Mouse (Mus musculus): ENCODE data around the gene Polr3gl.
A peak's percentile ranks its signal among the peaks of the same experiment; 100 is the strongest.
"Not testable (repeated sequence)": the region's sequence is repeated elsewhere in the genome, so short reads cannot be mapped to it uniquely, and the experiment has no call there.

Gene Polr3gl

GRCm38 (mm10) chr3:96593790-96594560 lies at the start of gene Polr3gl:
Polr3gl (minus strand) TSS chr3:96594181.
- DNase-seq (ENCODE audit: extremely low read depth, low read depth, low spot score), result no peak

- DNase-seq (ENCODE audit: extremely low read depth, low read depth, low spot score), result no peak
Observed at GRCm38 (mm10) chr3:96639219-96639618, 45.2 kb upstream of the Polr3gl start.

DNA sequence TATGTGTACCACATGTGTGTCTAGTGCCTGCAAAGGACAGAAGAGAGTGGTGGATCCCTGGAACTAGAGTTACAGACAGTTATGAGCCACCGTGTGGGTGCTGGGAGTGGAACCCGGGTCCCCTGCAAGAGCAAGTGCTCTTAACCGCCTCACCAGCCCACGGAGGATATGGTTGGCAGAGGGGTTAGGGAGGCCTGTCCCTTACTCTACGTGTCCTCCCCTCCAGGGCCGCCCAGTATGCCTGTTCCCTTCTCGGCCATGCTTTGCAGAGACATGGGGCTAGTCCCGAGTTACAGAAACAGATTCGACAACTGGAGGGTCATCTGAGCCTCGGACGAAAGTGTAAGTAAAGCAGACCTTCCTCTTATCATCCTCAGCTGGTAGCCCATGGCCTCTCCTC lies 42.5 kb upstream of the Polr3gl start:
- DNase-seq (ENCODE audit: extremely low read depth, low read depth, low spot score), result no peak

GRCm38 (mm10) chr3:96635906-96636305 lies 41.9 kb upstream of the Polr3gl start:
- DNase-seq (ENCODE audit: extremely low read depth, low read depth, low spot score), result no peak

- DNase-seq (ENCODE audit: extremely low read depth, low read depth, low spot score), result peak; percentile 26
Observed at GRCm38 (mm10) chr3:96634928-96635879, 41.2 kb upstream of the Polr3gl start, which contains the start of the genes Pex11b and Gm42957. Pex11b (plus strand) TSS chr3:96635376. Gm42957 (plus strand) TSS chr3:96635474.

DNA sequence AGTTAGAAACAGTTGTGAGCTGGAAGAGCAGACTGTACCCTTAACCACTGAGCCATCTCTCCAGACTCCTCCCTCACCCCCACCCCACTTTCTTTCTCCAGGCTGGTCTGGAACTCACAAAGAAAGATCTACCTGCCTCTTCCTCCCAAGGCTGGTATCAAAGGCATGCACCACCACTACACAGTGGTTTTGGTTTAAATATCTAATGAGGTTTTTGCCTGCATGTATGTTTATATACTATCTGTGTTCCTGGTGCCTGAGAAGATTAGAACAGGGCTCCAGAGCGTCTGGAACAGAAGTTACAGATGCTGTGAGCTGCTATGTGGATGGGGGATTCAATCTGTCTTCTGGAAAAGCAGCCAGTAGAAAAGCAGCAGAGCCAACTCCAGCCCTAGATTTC lies 40.0 kb upstream of the Polr3gl start:
- DNase-seq (ENCODE audit: extremely low read depth, low read depth, low spot score), result no peak

DNA sequence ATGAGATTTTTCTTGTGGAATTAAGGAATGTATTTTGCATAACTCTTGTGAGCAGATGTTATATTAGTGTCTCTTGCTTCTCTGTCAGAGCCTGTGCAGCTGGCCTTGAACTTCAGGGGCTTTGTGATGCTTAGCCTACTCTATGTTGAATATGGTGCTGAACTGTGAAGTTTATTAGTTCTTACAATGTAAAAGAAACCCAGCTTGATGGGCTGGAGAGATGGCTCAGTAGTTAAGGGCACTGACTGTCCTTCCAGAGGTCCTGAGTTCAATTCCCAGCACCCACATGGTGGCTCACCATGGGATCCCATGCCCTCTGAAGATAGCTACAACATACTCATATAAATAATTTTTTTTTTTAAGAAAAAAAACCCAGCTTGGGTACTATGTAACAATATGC lies 38.1 kb upstream of the Polr3gl start:
- no peak for DNase-seq (ENCODE audit: extremely low read depth, low read depth, low spot score)

DNA sequence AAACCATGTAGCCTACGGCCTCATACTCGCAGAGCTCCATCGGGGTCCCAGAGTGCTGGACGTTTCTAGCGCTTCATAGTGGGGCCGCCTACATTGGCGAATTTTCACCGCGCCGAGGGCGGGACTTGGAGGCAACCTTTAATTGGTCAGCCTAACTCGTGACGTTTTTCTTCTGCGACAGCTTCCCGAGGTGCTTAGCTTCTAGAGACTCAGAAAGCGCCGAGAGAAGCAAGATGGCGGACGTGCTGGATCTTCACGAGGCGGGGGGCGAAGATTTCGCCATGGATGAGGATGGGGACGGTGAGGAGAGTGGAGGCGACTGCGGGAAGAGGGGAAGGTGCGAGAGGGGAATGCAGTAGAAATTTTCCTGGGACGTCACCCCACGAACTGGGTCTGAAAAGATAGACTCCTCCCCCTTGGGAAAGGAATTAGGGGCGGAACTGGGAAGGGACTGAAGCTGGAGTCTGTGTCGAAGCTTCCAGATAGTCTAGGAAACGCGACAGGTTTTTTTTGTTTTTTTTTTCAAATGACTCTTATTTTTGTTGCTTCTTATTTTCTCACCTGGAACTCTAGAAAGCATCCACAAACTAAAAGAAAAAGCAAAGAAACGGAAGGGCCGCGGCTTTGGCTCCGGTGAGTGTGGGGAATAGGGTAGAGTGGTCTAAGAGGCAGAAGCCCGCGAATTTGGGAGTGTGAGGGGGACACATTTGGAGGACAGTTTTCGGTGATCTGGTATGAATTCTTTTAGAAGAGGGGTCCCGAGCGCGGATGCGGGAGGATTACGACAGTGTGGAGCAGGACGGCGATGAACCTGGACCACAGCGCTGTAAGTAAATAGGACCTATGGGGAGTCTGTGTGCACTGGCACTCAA lies 36.0 kb upstream of the Polr3gl start, which contains the start of gene Rbm8a:
TSS of gene Rbm8a (plus strand) at position 205 of the 872 bp plus-strand sequence.
- DNase-seq (ENCODE audit: extremely low read depth, low read depth, low spot score), result peak; percentile 92

- no peak for DNase-seq (ENCODE audit: extremely low read depth, low read depth, low spot score)
Observed at GRCm38 (mm10) chr3:96623201-96623600, 29.2 kb upstream of the Polr3gl start.

GRCm38 (mm10) chr3:96617941-96618340 lies 24.0 kb upstream of the Polr3gl start:
- DNase-seq (ENCODE audit: extremely low read depth, low read depth, low spot score), result no peak

GRCm38 (mm10) chr3:96606618-96607017 lies 12.6 kb upstream of the Polr3gl start:
- no peak for DNase-seq (ENCODE audit: extremely low read depth, low read depth, low spot score)

DNA sequence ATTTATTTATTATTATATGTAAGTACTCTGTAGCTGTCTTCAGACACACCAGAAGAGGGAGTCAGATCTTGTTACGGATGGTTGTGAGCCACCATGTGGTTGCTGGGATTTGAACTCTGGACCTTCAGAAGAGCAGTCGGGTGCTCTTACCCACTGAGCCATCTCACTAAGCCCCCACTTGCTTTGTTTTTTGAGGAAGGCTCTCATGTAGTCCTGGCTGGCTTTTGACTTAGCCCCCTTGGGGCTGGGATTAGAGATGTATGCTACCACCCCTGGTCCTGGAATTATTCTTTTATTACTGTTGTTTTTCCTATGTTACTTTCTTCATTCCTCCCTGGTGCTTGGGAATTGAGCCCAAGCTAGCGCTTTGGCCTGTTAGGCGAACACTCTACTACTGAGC lies 12.0 kb upstream of the Polr3gl start:
- not testable (repeated sequence) for DNase-seq (ENCODE audit: extremely low read depth, low read depth, low spot score)

- no peak for DNase-seq (ENCODE audit: extremely low read depth, low read depth, low spot score)
Observed at GRCm38 (mm10) chr3:96603311-96603710, 9.3 kb upstream of the Polr3gl start.

DNA sequence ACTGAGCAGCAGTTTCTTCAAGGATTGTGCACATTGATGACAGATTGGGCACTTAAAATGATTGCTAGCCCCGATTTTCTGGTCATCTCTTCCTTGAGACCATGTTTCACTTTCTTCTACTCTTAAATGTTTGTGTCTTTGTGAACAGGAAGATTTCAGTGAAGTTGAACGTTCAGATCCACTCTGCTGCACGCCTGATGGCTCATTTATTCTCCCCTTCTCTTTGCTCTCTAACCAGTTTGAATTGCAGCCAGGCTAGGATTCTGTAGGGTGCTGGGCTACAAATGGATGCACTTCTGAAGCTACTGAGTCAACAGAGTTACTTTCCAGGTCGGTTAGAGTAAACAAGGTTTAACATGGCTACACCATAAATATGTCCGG lies 8.7 kb upstream of the Polr3gl start:
- DNase-seq (ENCODE audit: extremely low read depth, low read depth, low spot score), result no peak

GRCm38 (mm10) chr3:96601941-96602703 lies 8.1 kb upstream of the Polr3gl start:
- no peak for DNase-seq (ENCODE audit: extremely low read depth, low read depth, low spot score)

GRCm38 (mm10) chr3:96601251-96601787 lies 7.3 kb upstream of the Polr3gl start:
- no peak for DNase-seq (ENCODE audit: extremely low read depth, low read depth, low spot score)

DNA sequence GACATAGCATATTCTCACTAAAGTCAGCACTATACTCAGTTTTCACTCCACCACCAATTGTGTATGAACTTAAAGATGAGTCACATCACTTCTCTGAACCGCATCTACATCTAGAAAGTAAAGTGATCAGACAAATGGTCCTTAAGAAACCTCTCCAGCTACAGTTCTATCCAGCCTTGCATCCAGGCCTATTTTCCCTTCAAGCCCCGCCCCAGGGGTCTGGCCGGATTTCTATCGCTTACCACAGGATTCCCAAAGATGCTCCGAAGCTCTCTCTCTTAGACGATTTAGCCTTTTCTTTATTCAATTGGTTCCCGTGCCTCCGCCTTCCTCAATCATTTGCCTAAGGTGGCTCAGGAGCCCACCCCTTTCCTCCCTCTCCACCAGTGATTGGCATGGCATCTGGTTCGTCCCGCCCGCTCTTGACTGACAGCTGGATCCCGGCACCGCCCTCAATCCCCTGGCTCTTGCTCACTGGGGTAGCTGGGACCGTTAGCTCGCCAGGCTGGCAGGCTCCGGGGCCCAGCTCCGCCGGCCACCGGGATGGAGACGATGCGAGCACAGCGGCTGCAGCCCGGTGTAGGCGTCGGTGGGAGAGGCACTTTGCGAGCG lies 6.8 kb upstream of the Polr3gl start, which contains the start of gene Lix1l:
TSS of gene Lix1l (plus strand) at position 511 of the 612 bp plus-strand sequence.
- DNase-seq (ENCODE audit: extremely low read depth, low read depth, low spot score), result no peak

- no peak for DNase-seq (ENCODE audit: extremely low read depth, low read depth, low spot score)
Observed at GRCm38 (mm10) chr3:96599411-96599810, 5.4 kb upstream of the Polr3gl start.

- DNase-seq (ENCODE audit: extremely low read depth, low read depth, low spot score), result no peak
Observed at GRCm38 (mm10) chr3:96599069-96599393, 5.0 kb upstream of the Polr3gl start.
